Mouse (Mus musculus) CD8-positive naive resting alpha-beta T cell, adult 2 months (primary cell): ENCODE measurements at regions not wholly inside any gene's neighbourhood (a gene's known extent, or its start where the extent isn't known, plus 50 kb on each side); places are given as distances from the start of the nearest gene placed in this dataset.
"Not testable (repeated sequence)": the region's sequence is repeated elsewhere in the genome, so short reads cannot be mapped to it uniquely, and the experiment has no call there.

ENCODE experiments used
- DNase-seq, 2 experiments: peaks; one replicate each; pipeline ENCODE4 v3.0.0; 2022; ENCODE audit warnings: low read depth in 2 of 2, low spot score in 2 of 2

GRCm38 (mm10) chr17:35758769-35759168, 54.3 kb upstream of the Ddr1 start:
- DNase-seq, result no peak

- no peak for DNase-seq
These were observed 55.3 kb upstream of the Ddr1 start for GRCm38 (mm10) chr17:35759740-35760139.

DNA sequence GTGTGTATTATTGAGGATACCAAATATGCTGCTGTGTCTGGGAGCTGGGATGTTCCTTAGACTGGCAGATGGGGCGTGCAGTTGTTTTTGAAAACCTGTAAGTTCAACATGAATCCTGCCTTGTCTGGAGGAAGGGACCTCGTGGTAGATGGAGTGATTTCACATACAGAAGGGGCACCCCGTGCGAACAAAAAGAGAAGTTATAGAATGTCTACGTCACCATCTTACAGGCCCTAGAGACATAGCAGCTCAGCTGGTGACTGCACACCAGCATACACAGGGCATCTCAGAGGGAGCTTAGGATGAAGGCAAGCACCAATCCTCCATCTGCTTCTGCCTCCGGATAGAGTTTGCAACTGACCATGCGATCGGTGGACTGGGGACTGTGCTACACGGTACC, 58.2 kb upstream of the Ddr1 start:
- DNase-seq, result no peak

DNA sequence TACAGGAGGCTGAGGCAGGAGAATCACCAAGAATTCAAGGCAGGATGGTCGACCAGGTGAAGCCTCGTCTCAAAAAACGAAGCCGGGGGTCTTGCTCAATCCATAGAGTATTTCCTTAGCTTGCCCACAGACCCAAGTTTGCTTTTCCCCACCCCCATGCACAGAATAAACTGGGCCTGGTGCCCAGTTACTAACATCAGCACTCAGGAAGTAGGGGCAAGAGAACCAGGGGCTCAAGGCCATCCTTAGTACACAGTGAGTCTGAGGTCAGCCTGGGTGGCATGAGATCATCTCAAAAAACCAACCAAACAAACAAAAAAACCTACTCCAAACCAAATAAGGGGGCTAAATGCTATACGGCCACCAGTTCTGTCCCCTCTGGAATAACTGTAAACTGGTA, 58.4 kb upstream of the Ier3 start:
- no peak for DNase-seq

GRCm38 (mm10) chr17:35763866-35764265, 57.6 kb upstream of the Ier3 start:
- DNase-seq, result peak; percentile 79 to 88

- peak; percentile 35 to 42 for DNase-seq
These were observed 55.1 kb upstream of the Ier3 start for GRCm38 (mm10) chr17:35766406-35766805.

DNA sequence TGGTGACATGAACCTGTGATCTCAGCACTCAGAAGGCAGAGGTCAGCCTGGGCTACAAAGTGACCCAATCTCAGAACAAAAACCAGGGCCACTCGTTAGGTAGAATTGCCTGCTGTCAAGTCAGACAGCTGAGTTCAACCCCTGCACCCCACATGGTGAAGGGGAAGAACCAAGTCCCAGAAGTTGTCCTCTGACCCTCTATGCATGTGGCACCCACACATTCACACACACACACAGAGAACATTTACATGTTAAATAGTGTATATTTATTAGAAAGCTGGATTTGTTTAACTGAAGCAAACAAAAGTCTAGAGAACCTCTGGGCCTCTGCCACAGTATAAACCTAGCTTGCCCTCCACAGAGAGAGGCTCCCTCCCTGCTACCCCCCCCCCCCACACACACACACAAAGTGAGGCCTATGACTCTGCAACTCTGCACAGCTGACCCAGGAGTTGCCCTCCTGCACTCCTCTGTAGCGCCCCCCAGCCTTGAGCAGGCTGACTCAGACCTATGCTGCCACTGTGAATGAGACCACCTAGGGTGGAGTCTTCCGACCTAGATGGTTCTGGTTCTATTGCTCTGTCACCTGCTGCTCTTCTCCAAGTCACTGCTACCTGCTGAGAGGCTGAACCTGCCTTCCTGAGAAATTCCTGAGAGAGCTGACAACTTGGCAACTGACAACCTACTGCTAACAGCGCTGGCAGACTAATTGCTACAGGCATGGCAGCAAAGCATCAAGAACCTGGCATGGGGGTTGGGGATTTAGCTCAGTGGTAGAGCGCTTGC, 52.1 kb upstream of the Ier3 start:
- DNase-seq, result no peak

- DNase-seq, result not testable (repeated sequence)
These were observed 51.6 kb upstream of the Ier3 start for GRCm38 (mm10) chr17:35769961-35770276.

DNA sequence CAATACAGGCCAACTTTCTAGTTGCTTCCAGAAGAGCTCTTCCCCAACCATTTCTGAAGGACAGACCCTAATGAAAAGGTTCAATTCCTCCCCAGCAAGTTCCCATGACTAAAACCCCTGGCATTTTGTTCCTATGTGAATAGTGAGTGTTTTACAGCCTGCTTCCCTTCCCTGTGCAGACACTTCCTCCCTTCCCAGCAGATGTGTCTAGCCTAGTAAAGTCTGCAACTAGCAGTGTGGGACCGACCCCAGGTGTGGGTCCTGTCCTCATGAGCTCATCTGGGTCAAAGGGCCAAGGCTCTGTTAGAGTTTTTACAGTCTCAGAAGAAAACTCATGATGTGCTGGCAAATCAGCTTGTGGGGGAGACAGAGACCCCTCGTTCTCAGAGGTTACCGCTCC, 50.9 kb upstream of the Ier3 start:
- no peak for DNase-seq

- DNase-seq, result no peak
These were observed 49.7 kb upstream of the Ier3 start for GRCm38 (mm10) chr17:35771656-35772405.
